Mouse (Mus musculus): ENCODE measurements around the gene Trmt61a. TPM values are rescaled to one million over a fixed set of nuclear protein-coding genes. Genes with fewer than 3 reads are reported as not detected.
"Not testable (repeated sequence)": the region's sequence is repeated elsewhere in the genome, so short reads cannot be mapped to it uniquely, and the experiment has no call there.

The Trmt61a gene
- total RNA-seq, 2 experiments from 2014 or later = 16.7 to 18.0 TPM

GRCm38 (mm10) chr12:111708181-111708580, 30.3 kb downstream of the Trmt61a start:
- no peak overlapping the region for H3K4me3 ChIP-seq
- peak overlapping the region; percentile 3; the same call in 1 of the 2 replicates for H3K27ac ChIP-seq
- DNase-seq (ENCODE audit: low spot score in 2 of 2) = no peak
- peak; percentile 35; the same call in 1 of the 2 replicates for TF ChIP-seq CTCF (conservative IDR thresholded peaks at IDR 0.05)

GRCm38 (mm10) chr12:111710091-111710490, 32.2 kb downstream of the Trmt61a start:
- no peak for DNase-seq (ENCODE audit: low spot score in 2 of 2)
- TF ChIP-seq CTCF (conservative IDR thresholded peaks at IDR 0.05) = no peak
- H3K4me3 ChIP-seq = no peak overlapping the region
- no peak overlapping the region; the same call in 1 of the 2 replicates for H3K27ac ChIP-seq

- no peak for TF ChIP-seq CTCF (conservative IDR thresholded peaks at IDR 0.05)
- Histone ChIP-seq H3K4me3 (peak overlapping the region; percentile 89), H3K27ac (peak overlapping the region; percentile 94)
- no peak for DNase-seq (ENCODE audit: low spot score in 2 of 2)
Measured at GRCm38 (mm10) chr12:111712476-111712875, 34.6 kb downstream of the Trmt61a start.

GRCm38 (mm10) chr12:111713004-111713651, 35.2 kb downstream of the Trmt61a start, which contains the start of the genes Bag5 and Apopt1:
Gene Bag5 (minus strand): TSS chr12:111713257.
Gene Apopt1 (plus strand): TSS chr12:111713261.
- peak; percentile 71 for TF ChIP-seq CTCF (conservative IDR thresholded peaks at IDR 0.05)
- Histone ChIP-seq H3K27ac (peak within 1 kb of the TSS; percentile 94), H3K4me3 (peak within 1 kb of the TSS; percentile 89)
- peak; percentile 87 to 90 for DNase-seq (ENCODE audit: low spot score in 2 of 2)

- not testable (repeated sequence) for DNase-seq (ENCODE audit: low spot score in 2 of 2); H3K27ac ChIP-seq
- H3K4me3 ChIP-seq = peak overlapping the region; percentile 89
Measured at GRCm38 (mm10) chr12:111713880-111714279, 36.0 kb downstream of the Trmt61a start.

- no peak for TF ChIP-seq CTCF (conservative IDR thresholded peaks at IDR 0.05)
- DNase-seq (ENCODE audit: low spot score in 2 of 2) = no peak
- no peak overlapping the region for H3K4me3 ChIP-seq
- no peak overlapping the region for H3K27ac ChIP-seq
Measured at GRCm38 (mm10) chr12:111716505-111716904, 38.6 kb downstream of the Trmt61a start.

GRCm38 (mm10) chr12:111718656-111719055, 40.8 kb downstream of the Trmt61a start:
- TF ChIP-seq CTCF (conservative IDR thresholded peaks at IDR 0.05) = no peak
- DNase-seq (ENCODE audit: low spot score in 2 of 2) = no peak
- Histone ChIP-seq H3K4me3 (peak overlapping the region; percentile 17; the same call in 1 of the 2 replicates), H3K27ac (peak overlapping the region; percentile 73)

GRCm38 (mm10) chr12:111720222-111720621, 42.3 kb downstream of the Trmt61a start:
- Histone ChIP-seq H3K4me3 (no peak overlapping the region), H3K27ac (no peak overlapping the region)
- DNase-seq (ENCODE audit: low spot score in 2 of 2) = no peak
- no peak for TF ChIP-seq CTCF (conservative IDR thresholded peaks at IDR 0.05)

- TF ChIP-seq CTCF (conservative IDR thresholded peaks at IDR 0.05) = peak; percentile 83
- H3K4me3 ChIP-seq = no peak overlapping the region
- peak in 1 of 2 experiments; percentile 63 for DNase-seq (ENCODE audit: low spot score in 2 of 2)
- no peak overlapping the region for H3K27ac ChIP-seq
Measured at GRCm38 (mm10) chr12:111722654-111723053, 44.7 kb downstream of the Trmt61a start.

- Histone ChIP-seq H3K27ac (peak overlapping the region; percentile 96), H3K4me3 (no peak overlapping the region)
- no peak for DNase-seq (ENCODE audit: low spot score in 2 of 2)
- TF ChIP-seq CTCF (conservative IDR thresholded peaks at IDR 0.05) = no peak
Measured at GRCm38 (mm10) chr12:111724638-111725337, 46.9 kb downstream of the Trmt61a start.

GRCm38 (mm10) chr12:111725338-111726121, 47.6 kb downstream of the Trmt61a start:
- peak; percentile 47 to 82 for DNase-seq (ENCODE audit: low spot score in 2 of 2)
- Histone ChIP-seq H3K27ac (peak overlapping the region; percentile 96), H3K4me3 (peak overlapping the region; percentile 24; the same call in 1 of the 2 replicates)
- 0 out of 2 replicates have a peak, but pooled peaks have one; percentile 9 for TF ChIP-seq CTCF (conservative IDR thresholded peaks at IDR 0.05)

GRCm38 (mm10) chr12:111726122-111726463, 48.2 kb downstream of the Trmt61a start:
- peak overlapping the region; percentile 96 for H3K27ac ChIP-seq
- peak in 1 of 2 experiments; percentile 71 for DNase-seq (ENCODE audit: low spot score in 2 of 2)
- H3K4me3 ChIP-seq = no peak overlapping the region; the same call in 1 of the 2 replicates

GRCm38 (mm10) chr12:111727956-111728355, 50.1 kb downstream of the Trmt61a start:
- H3K27ac ChIP-seq = no peak overlapping the region
- DNase-seq (ENCODE audit: low spot score in 2 of 2) = no peak
- no peak for TF ChIP-seq CTCF (conservative IDR thresholded peaks at IDR 0.05)
- no peak overlapping the region for H3K4me3 ChIP-seq

More at GRCm38 (mm10) chr12:111726122-111726463, 48.2 kb downstream of the Trmt61a start:
- no peak for TF ChIP-seq CTCF (conservative IDR thresholded peaks at IDR 0.05)

Measured in layer of hippocampus, adult 2 months (tissue).